In the genomic region with DNA sequence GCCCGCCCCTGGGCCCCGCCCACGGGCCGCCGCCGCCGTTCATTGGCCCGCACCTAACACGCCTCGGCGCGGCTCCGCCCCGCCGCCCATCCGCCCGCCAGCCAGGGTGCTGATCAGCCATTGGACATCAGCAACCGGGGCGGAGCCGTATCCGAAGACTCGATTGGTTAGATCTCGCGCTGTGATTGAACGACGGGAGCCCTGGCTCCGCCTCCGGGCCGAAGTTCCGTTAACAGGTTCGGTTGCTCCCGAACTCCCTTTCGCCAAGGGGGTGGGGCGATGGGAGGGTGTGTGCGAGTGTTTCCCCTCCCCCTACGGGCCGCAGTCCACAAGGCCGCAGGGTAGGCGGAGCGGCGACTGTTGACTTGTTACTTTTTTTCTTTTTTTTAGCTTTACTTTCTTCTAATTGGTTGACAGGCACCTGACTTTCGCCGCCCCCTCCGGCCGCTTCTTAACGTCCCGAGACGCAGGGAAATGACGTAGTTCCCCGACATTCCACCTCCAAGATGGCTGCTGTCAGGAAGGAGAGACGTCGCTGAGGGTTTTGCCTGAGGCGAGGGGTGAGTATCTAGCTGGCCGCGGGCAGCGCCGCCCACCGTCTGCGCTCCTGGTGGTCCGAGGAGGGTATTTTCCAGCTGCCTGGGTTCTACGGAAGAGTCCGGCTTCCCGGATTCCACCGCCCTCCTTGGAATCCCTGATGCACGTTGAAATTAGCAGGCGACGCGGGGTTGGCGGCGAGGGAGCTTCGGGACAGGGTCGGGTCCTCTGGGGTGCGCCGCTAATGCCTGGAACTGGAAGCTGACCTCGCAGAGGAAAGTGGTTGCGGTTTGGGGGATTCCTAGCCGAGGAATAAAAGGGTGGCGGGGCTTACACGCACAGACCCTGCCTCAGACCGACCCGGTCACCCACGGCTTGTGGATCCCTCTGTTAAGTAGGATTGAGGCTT, we compare ENCODE assay signal across 8 mouse cellular contexts. TPM values are rescaled to one million over a fixed set of nuclear protein-coding genes. Genes with fewer than 3 reads are reported as not detected.
DNase-seq lines count a peak whose midpoint lies in the region; ATAC-seq lines count a peak whose summit lies in the region.

Gene Ccnk, plus strand, starts transcription at position 259 of the 946 bp plus-strand sequence.

- peak within 1 kb of the TSS; percentile 95 for H3K4me3 ChIP-seq in brown adipose tissue, adult 24 weeks (ENCODE audit: insufficient read depth, low read depth, low read length)
- peak within 1 kb of the TSS; percentile 68 for H3K4me3 ChIP-seq in heart, embryonic 13.5 days
- peak within 1 kb of the TSS; percentile 99 for H3K4me3 ChIP-seq in liver, embryonic 12.5 days
- H3K4me3 ChIP-seq in stomach, embryonic 15.5 days (replicated peaks), result peak within 1 kb of the TSS; percentile 95

- DNase-seq in CD4-positive, CD25-positive, alpha-beta regulatory T cell, adult 2 months (ENCODE audit: low read depth, low spot score), result peak; percentile 99
- peak; percentile 92 for DNase-seq in fat pad, adult 2 months (ENCODE audit: extremely low read depth, low read depth, low spot score)
- DNase-seq in kidney, postnatal 10 days, result peak; percentile 100
- DNase-seq in natural killer cell, adult 2 months (ENCODE audit: low spot score in 2 of 2), result peak; percentile 99

- no peaks in the 10 kb centered on the region for H3K27me3 ChIP-seq in heart, embryonic 13.5 days (replicated peaks)
- H3K27me3 ChIP-seq in liver, embryonic 12.5 days (replicated peaks), result no peaks in the 10 kb centered on the region
- H3K27me3 ChIP-seq in stomach, embryonic 15.5 days (replicated peaks), result no peaks in the 10 kb centered on the region

- ATAC-seq in heart, embryonic 13.5 days (ENCODE audit: extremely low read depth, insufficient number of reproducible peaks, low FRiP score, low TSS enrichment), result peak; percentile 97
- ATAC-seq in liver, embryonic 12.5 days, result peak; percentile 95
- ATAC-seq in stomach, embryonic 15.5 days (ENCODE audit: insufficient read depth, low FRiP score, low read depth), result peak; percentile 98

- H3K9me3 ChIP-seq in heart, embryonic 13.5 days, result no peaks in the 10 kb centered on the region
- H3K9me3 ChIP-seq in liver, embryonic 12.5 days (replicated peaks), result no peaks in the 10 kb centered on the region
- H3K9me3 ChIP-seq in stomach, embryonic 15.5 days, result no peaks in the 10 kb centered on the region

- peaks cover 29% of the 10 kb centered on the region for H3K36me3 ChIP-seq in heart, embryonic 13.5 days
- peaks cover 41% of the 10 kb centered on the region for H3K36me3 ChIP-seq in liver, embryonic 12.5 days
- H3K36me3 ChIP-seq in stomach, embryonic 15.5 days, result 0 out of 2 replicates have a peak, but pooled peaks cover 9% of the 10 kb centered on the region

- peak within 1 kb of the TSS; percentile 75 for H3K27ac ChIP-seq in brown adipose tissue, adult 24 weeks (replicated peaks; ENCODE audit: low read depth, low read length)
- H3K27ac ChIP-seq in heart, embryonic 13.5 days (replicated peaks), result peak within 1 kb of the TSS; percentile 87
- H3K27ac ChIP-seq in liver, embryonic 12.5 days, result peak within 1 kb of the TSS; percentile 95
- peak within 1 kb of the TSS; percentile 94 for H3K27ac ChIP-seq in stomach, embryonic 15.5 days

- peak within 1 kb of the TSS; percentile 95 for H3K4me2 ChIP-seq in heart, embryonic 13.5 days
- H3K4me2 ChIP-seq in liver, embryonic 12.5 days, result peak within 1 kb of the TSS; percentile 95
- peak within 1 kb of the TSS; percentile 75 for H3K4me2 ChIP-seq in stomach, embryonic 15.5 days

- WGBS in heart, embryonic 13.5 days, result under 1% methylated on average over 82 of the region's 82 CpGs
- under 1% methylated on average over 80 of the region's 82 CpGs for WGBS in liver, embryonic 12.5 days (ENCODE audit: insufficient replicate concordance)
- under 1% methylated on average over 80 of the region's 82 CpGs for WGBS in stomach, embryonic 15.5 days

- peaks cover 6% of the 10 kb centered on the region for H3K4me1 ChIP-seq in brown adipose tissue, adult 24 weeks (ENCODE audit: control insufficient read depth, insufficient read depth, insufficient read length, low read length)
- H3K4me1 ChIP-seq in heart, embryonic 13.5 days, result peaks cover 43% of the 10 kb centered on the region
- peaks cover 46% of the 10 kb centered on the region for H3K4me1 ChIP-seq in liver, embryonic 12.5 days
- H3K4me1 ChIP-seq in stomach, embryonic 15.5 days, result peaks cover 18% of the 10 kb centered on the region

- H3K9ac ChIP-seq in heart, embryonic 13.5 days, result peak within 1 kb of the TSS; percentile 97
- peak within 1 kb of the TSS; percentile 98 for H3K9ac ChIP-seq in liver, embryonic 12.5 days
- peak within 1 kb of the TSS; percentile 73 for H3K9ac ChIP-seq in stomach, embryonic 15.5 days

RNA-seq across cellular contexts. Expression of gene Ccnk, which starts in this region (rescaled TPM):
- polyA plus RNA-seq in brown adipose tissue, adult 24 weeks (2012; ENCODE audit: insufficient read depth, insufficient read length, missing spikeins), result 9.1 and 10.9 TPM in 2 replicates
- polyA plus RNA-seq in heart, embryonic 13.5 days (2015; fragmentation: Nextera tagmentation; extraction: Ambion mirVana), result 2.2 and 2.8 TPM in 2 replicates
- polyA plus RNA-seq in liver, embryonic 12.5 days (2016; fragmentation: Nextera tagmentation; extraction: Ambion mirVana), result 2.3 and 3.0 TPM in 2 replicates
- 3.2 TPM in 2 replicates for polyA plus RNA-seq in stomach, embryonic 15.5 days (2015; fragmentation: Nextera tagmentation; extraction: Ambion mirVana)

Comparison
In these comparisons a context has a peak if more than half of its experiments do, and no peak if none do; other contexts are left out.
1. Peak in every context shown above with its lines: DNase-seq, ATAC-seq, H3K4me3 ChIP-seq and H3K27ac ChIP-seq.